Mouse (Mus musculus): ENCODE data around the gene Slc35f3. TPM values are rescaled to one million over a fixed set of nuclear protein-coding genes. Genes with fewer than 3 reads are reported as not detected.

Gene Slc35f3
- polyA plus RNA-seq (2012; ENCODE audit: insufficient read depth, low replicate concordance) = not detected in 2 replicates

GRCm38 (mm10) chr8:126298296-126299093 is at the start of gene Slc35f3:
Gene Slc35f3 (plus strand): TSS chr8:126298558.
- no peaks in the 10 kb centered on the region for H3K9me3 ChIP-seq
- H3K4me3 ChIP-seq (replicated peaks) = no peak within 1 kb of the TSS

GRCm38 (mm10) chr8:126250486-126250885 is 47.9 kb upstream of the Slc35f3 start:
- no peaks in the 10 kb centered on the region for H3K9me3 ChIP-seq

More at GRCm38 (mm10) chr8:126298296-126299093, at the start of gene Slc35f3:
- peaks cover 47% of the 10 kb centered on the region for H3K27me3 ChIP-seq (replicated peaks)
- H3K4me1 ChIP-seq = peaks cover 11% of the 10 kb centered on the region; the same call in 1 of the 2 replicates
- no peaks in the 10 kb centered on the region for H3K36me3 ChIP-seq (replicated peaks; ENCODE audit: low read length)
- no peak for TF ChIP-seq FLI1 (IDR thresholded peaks at IDR 0.05; ENCODE audit: low read length)
- TF ChIP-seq GATA1 (IDR thresholded peaks at IDR 0.05; ENCODE audit: borderline replicate concordance, low read length) = no peak

GRCm38 (mm10) chr8:126256585-126257391 is 41.6 kb upstream of the Slc35f3 start:
- no peak for TF ChIP-seq FLI1 (IDR thresholded peaks at IDR 0.05; ENCODE audit: low read length)
- no peak for TF ChIP-seq GATA1 (IDR thresholded peaks at IDR 0.05; ENCODE audit: borderline replicate concordance, low read length)

More at GRCm38 (mm10) chr8:126250486-126250885, 47.9 kb upstream of the Slc35f3 start:
- H3K4me3 ChIP-seq (replicated peaks) = no peak overlapping the region
- no peaks in the 10 kb centered on the region for H3K4me1 ChIP-seq
- peaks cover 8% of the 10 kb centered on the region for H3K27me3 ChIP-seq (replicated peaks)
- no peaks in the 10 kb centered on the region for H3K36me3 ChIP-seq (replicated peaks; ENCODE audit: low read length)
- TF ChIP-seq GATA1 (IDR thresholded peaks at IDR 0.05; ENCODE audit: borderline replicate concordance, low read length) (no peak), FLI1 (IDR thresholded peaks at IDR 0.05; ENCODE audit: low read length) (no peak)

GRCm38 (mm10) chr8:126257392-126257681 is 41.0 kb upstream of the Slc35f3 start:
- H3K9me3 ChIP-seq = no peaks in the 10 kb centered on the region
- no peaks in the 10 kb centered on the region for H3K36me3 ChIP-seq (replicated peaks; ENCODE audit: low read length)
- H3K27me3 ChIP-seq (replicated peaks) = peaks cover 36% of the 10 kb centered on the region
- peaks cover 6% of the 10 kb centered on the region for H3K4me1 ChIP-seq
- no peak for TF ChIP-seq FLI1 (IDR thresholded peaks at IDR 0.05; ENCODE audit: low read length)
- TF ChIP-seq GATA1 (IDR thresholded peaks at IDR 0.05; ENCODE audit: borderline replicate concordance, low read length) = no peak
- H3K4me3 ChIP-seq (replicated peaks) = no peak overlapping the region

More at GRCm38 (mm10) chr8:126256585-126257391, 41.6 kb upstream of the Slc35f3 start:
- H3K27me3 ChIP-seq (replicated peaks) = peaks cover 36% of the 10 kb centered on the region
- no peaks in the 10 kb centered on the region for H3K36me3 ChIP-seq (replicated peaks; ENCODE audit: low read length)
- H3K4me3 ChIP-seq (replicated peaks) = no peak overlapping the region
- peaks cover 6% of the 10 kb centered on the region for H3K4me1 ChIP-seq
- H3K9me3 ChIP-seq = no peaks in the 10 kb centered on the region

GRCm38 (mm10) chr8:126258175-126258781 is 40.1 kb upstream of the Slc35f3 start:
- TF ChIP-seq GATA1 (IDR thresholded peaks at IDR 0.05; ENCODE audit: borderline replicate concordance, low read length) = no peak
- no peak for TF ChIP-seq FLI1 (IDR thresholded peaks at IDR 0.05; ENCODE audit: low read length)
- Histone ChIP-seq H3K36me3 (replicated peaks; ENCODE audit: low read length) (no peaks in the 10 kb centered on the region), H3K4me1 (peaks cover 6% of the 10 kb centered on the region), H3K9me3 (no peaks in the 10 kb centered on the region), H3K4me3 (replicated peaks) (no peak overlapping the region), H3K27me3 (replicated peaks) (peaks cover 38% of the 10 kb centered on the region)

- Histone ChIP-seq H3K36me3 (replicated peaks; ENCODE audit: low read length) (no peaks in the 10 kb centered on the region), H3K9me3 (no peaks in the 10 kb centered on the region), H3K4me1 (no peaks in the 10 kb centered on the region), H3K27me3 (replicated peaks) (peaks cover 12% of the 10 kb centered on the region), H3K4me3 (replicated peaks) (no peak overlapping the region)
- no peak for TF ChIP-seq FLI1 (IDR thresholded peaks at IDR 0.05; ENCODE audit: low read length)
- TF ChIP-seq GATA1 (IDR thresholded peaks at IDR 0.05; ENCODE audit: borderline replicate concordance, low read length) = no peak
Observed at GRCm38 (mm10) chr8:126265186-126265585, 33.2 kb upstream of the Slc35f3 start.

GRCm38 (mm10) chr8:126267118-126267517 is 31.2 kb upstream of the Slc35f3 start:
- Histone ChIP-seq H3K9me3 (no peaks in the 10 kb centered on the region), H3K27me3 (replicated peaks) (peaks cover 11% of the 10 kb centered on the region), H3K4me3 (replicated peaks) (no peak overlapping the region), H3K4me1 (no peaks in the 10 kb centered on the region), H3K36me3 (replicated peaks; ENCODE audit: low read length) (no peaks in the 10 kb centered on the region)
- no peak for TF ChIP-seq GATA1 (IDR thresholded peaks at IDR 0.05; ENCODE audit: borderline replicate concordance, low read length)
- no peak for TF ChIP-seq FLI1 (IDR thresholded peaks at IDR 0.05; ENCODE audit: low read length)

GRCm38 (mm10) chr8:126269733-126270132 is 28.6 kb upstream of the Slc35f3 start:
- Histone ChIP-seq H3K27me3 (replicated peaks) (peaks cover 14% of the 10 kb centered on the region), H3K9me3 (no peaks in the 10 kb centered on the region), H3K4me1 (peaks cover 6% of the 10 kb centered on the region; the same call in 1 of the 2 replicates), H3K4me3 (replicated peaks) (no peak overlapping the region), H3K36me3 (replicated peaks; ENCODE audit: low read length) (no peaks in the 10 kb centered on the region)
- TF ChIP-seq GATA1 (IDR thresholded peaks at IDR 0.05; ENCODE audit: borderline replicate concordance, low read length) (no peak), FLI1 (IDR thresholded peaks at IDR 0.05; ENCODE audit: low read length) (no peak)

- no peaks in the 10 kb centered on the region for H3K9me3 ChIP-seq
Observed at GRCm38 (mm10) chr8:126272445-126272844, 25.9 kb upstream of the Slc35f3 start.

More at GRCm38 (mm10) chr8:126272445-126272844, 25.9 kb upstream of the Slc35f3 start:
- Histone ChIP-seq H3K4me3 (replicated peaks) (no peak overlapping the region), H3K4me1 (peaks cover 7% of the 10 kb centered on the region; the same call in 1 of the 2 replicates), H3K27me3 (replicated peaks) (peaks cover 9% of the 10 kb centered on the region), H3K36me3 (replicated peaks; ENCODE audit: low read length) (no peaks in the 10 kb centered on the region)
- TF ChIP-seq GATA1 (IDR thresholded peaks at IDR 0.05; ENCODE audit: borderline replicate concordance, low read length) = no peak
- TF ChIP-seq FLI1 (IDR thresholded peaks at IDR 0.05; ENCODE audit: low read length) = no peak

Data from megakaryocyte, embryonic 14.5 days (primary cell).